Mouse (Mus musculus) kidney, postnatal 0 days (tissue): ENCODE results near the gene Fgfr2. TPM values are rescaled to one million over a fixed set of nuclear protein-coding genes. Genes with fewer than 3 reads are reported as not detected.

ENCODE experiments used
- ATAC-seq: fragments of 200-750 bp; cut with Nextera tagmentation; replicated peaks from 2 replicates; pipeline ENCODE4 v1.8.0; 2017; ENCODE audit warnings: low read depth, moderate number of reproducible peaks, moderate TSS enrichment, moderate library complexity; ENCODE audit not compliant: low FRiP score
- DNase-seq: peaks from one replicate; pipeline ENCODE4 v3.0.0-alpha.2; 2016; ENCODE audit warnings: low spot score
- H3K27ac ChIP-seq: fragments of 300-500 bp; sonication (generic); 2 replicates; pipeline ENCODE4 v1.5.1; 2014; ENCODE audit warnings: mild to moderate bottlenecking
- H3K27me3 ChIP-seq: fragments of 300-500 bp; sonication (generic); 2 replicates; pipeline ENCODE4 v1.6.1; 2014; ENCODE audit warnings: low read length, mixed read lengths; ENCODE audit not compliant: insufficient read depth
- H3K36me3 ChIP-seq: fragments of 300-500 bp; sonication (generic); 2 replicates; pipeline ENCODE4 v1.6.1; 2014; ENCODE audit warnings: low read length, mixed read lengths; ENCODE audit not compliant: insufficient read depth
- H3K4me1 ChIP-seq: fragments of 300-500 bp; sonication (generic); replicated peaks from 2 replicates; pipeline ENCODE4 v1.6.1; 2014; ENCODE audit warnings: antibody characterized with exemption, low read length, mixed read lengths; ENCODE audit not compliant: insufficient read depth
- H3K4me2 ChIP-seq: fragments of 300-500 bp; sonication (generic); 2 replicates; pipeline ENCODE4 v1.6.1; 2014; ENCODE audit warnings: mild to moderate bottlenecking, low read length, moderate library complexity, mixed read lengths
- H3K4me3 ChIP-seq: fragments of 300-500 bp; sonication (generic); replicated peaks from 2 replicates; pipeline ENCODE4 v1.5.1; 2014; ENCODE audit warnings: low read depth, low read length
- H3K9ac ChIP-seq: fragments of 300-500 bp; sonication (generic); 2 replicates; pipeline ENCODE4 v1.6.1; 2014; ENCODE audit warnings: low read depth, low read length
- H3K9me3 ChIP-seq: fragments of 300-500 bp; sonication (generic); replicated peaks from 2 replicates; pipeline ENCODE4 v1.6.1; 2016; ENCODE audit warnings: low read length, inconsistent platforms, mixed read lengths
- CTCF ChIP-seq: IDR thresholded peaks from 2 replicates; pipeline ENCODE4 v1.5.1; 2016; ENCODE audit warnings: antibody characterized with exemption, low read depth, mild to moderate bottlenecking, moderate library complexity
- WGBS: fragments of 180-500 bp; shearing (Covaris S2); extraction: QIAGEN DNeasy Blood & Tissue Kit; methylation state at CpG from one replicate; pipeline ENCODE4 v1.1.7; 2014; 5-methylcytosine and 5-hydroxymethylcytosine counted together
- polyA plus RNA-seq: library from polyadenylated mRNA; unstranded; fragments of >200 nt; fragmentation: Nextera tagmentation; extraction: Ambion mirVana; gene quantifications from 2 replicates; pipeline ENCODE4 v1.2.1, GENCODE M21; 2015

The Fgfr2 gene
- polyA plus RNA-seq, 1 experiment from 2014 or later = 79.8 TPM

- TF ChIP-seq CTCF = no peak
- no peak for ATAC-seq
- no peaks in the 10 kb centered on the region for H3K9me3 ChIP-seq
- H3K4me3 ChIP-seq = no peak overlapping the region
- no peaks in the 10 kb centered on the region for H3K36me3 ChIP-seq
- 78% methylated on average over 5 of the region's 5 CpGs for WGBS
- H3K9ac ChIP-seq = no peak overlapping the region
- no peak overlapping the region for H3K27ac ChIP-seq
- no peaks in the 10 kb centered on the region for H3K4me1 ChIP-seq
- H3K4me2 ChIP-seq = no peak overlapping the region
- H3K27me3 ChIP-seq = no peaks in the 10 kb centered on the region
- DNase-seq = no peak
Observed at GRCm38 (mm10) chr7:132323430-132323829, 799.7 kb downstream of the Fgfr2 start.

GRCm38 (mm10) chr7:132321392-132321958 is 801.7 kb downstream of the Fgfr2 start:
- DNase-seq (no peak), ATAC-seq (no peak)
- Histone ChIP-seq H3K9ac (no peak overlapping the region), H3K36me3 (no peaks in the 10 kb centered on the region), H3K27ac (no peak overlapping the region), H3K9me3 (no peaks in the 10 kb centered on the region), H3K27me3 (no peaks in the 10 kb centered on the region), H3K4me2 (no peak overlapping the region), H3K4me3 (no peak overlapping the region), H3K4me1 (no peaks in the 10 kb centered on the region; the same call in 1 of the 2 replicates)
- TF ChIP-seq CTCF = no peak
- WGBS = 77% methylated on average over 2 of the region's 2 CpGs

GRCm38 (mm10) chr7:132317036-132317541 is 806.1 kb downstream of the Fgfr2 start, which contains the start of gene Chst15:
TSS of gene Chst15 (minus strand) at chr7:132317228.
- Histone ChIP-seq H3K4me1 (no peaks in the 10 kb centered on the region; the same call in none of the 2 replicates), H3K4me2 (peak within 1 kb of the TSS; percentile 96), H3K9ac (peak within 1 kb of the TSS; percentile 82), H3K27ac (peak within 1 kb of the TSS; percentile 91), H3K27me3 (no peaks in the 10 kb centered on the region), H3K4me3 (peak within 1 kb of the TSS; percentile 78), H3K9me3 (no peaks in the 10 kb centered on the region), H3K36me3 (no peaks in the 10 kb centered on the region)
- under 1% methylated on average over 34 of the region's 34 CpGs for WGBS
- DNase-seq (peak; percentile 77), ATAC-seq (peak; percentile 55)
- no peak; the same call in 1 of the 2 replicates for TF ChIP-seq CTCF

GRCm38 (mm10) chr7:132316101-132317035 is 806.8 kb downstream of the Fgfr2 start:
- Histone ChIP-seq H3K27me3 (no peaks in the 10 kb centered on the region), H3K9me3 (no peaks in the 10 kb centered on the region), H3K4me3 (peak overlapping the region; percentile 78), H3K27ac (peak overlapping the region; percentile 91), H3K4me1 (no peaks in the 10 kb centered on the region; the same call in none of the 2 replicates), H3K4me2 (peak overlapping the region; percentile 96), H3K36me3 (no peaks in the 10 kb centered on the region), H3K9ac (peak overlapping the region; percentile 82)
- TF ChIP-seq CTCF = peak; percentile 50; the same call in 1 of the 2 replicates
- ATAC-seq = peak; percentile 75
- WGBS = under 1% methylated on average over 71 of the region's 79 CpGs
- DNase-seq = peak; percentile 69

- Histone ChIP-seq H3K36me3 (no peaks in the 10 kb centered on the region), H3K27me3 (no peaks in the 10 kb centered on the region), H3K9me3 (no peaks in the 10 kb centered on the region), H3K4me3 (peak overlapping the region; percentile 78), H3K27ac (peak overlapping the region; percentile 91), H3K4me2 (peak overlapping the region; percentile 96), H3K9ac (peak overlapping the region; percentile 82), H3K4me1 (no peaks in the 10 kb centered on the region; the same call in none of the 2 replicates)
- 3% methylated on average over 51 of the region's 51 CpGs for WGBS
- ATAC-seq (peak; percentile 57), DNase-seq (peak; percentile 93)
- TF ChIP-seq CTCF = peak; percentile 73
Observed at GRCm38 (mm10) chr7:132315149-132316091, 807.7 kb downstream of the Fgfr2 start.
